Mouse (Mus musculus): ENCODE measurements around the gene Sdhc. TPM values are rescaled to one million over a fixed set of nuclear protein-coding genes. Genes with fewer than 3 reads are reported as not detected.
"Not testable (repeated sequence)": the region's sequence is repeated elsewhere in the genome, so short reads cannot be mapped to it uniquely, and the experiment has no call there.

Gene Sdhc
- polyA plus RNA-seq, 1 experiment from 2014 or later, result 425 TPM

- H3K36me3 ChIP-seq; H3K4me1 ChIP-seq (replicated peaks); H3K9me3 ChIP-seq (replicated peaks); H3K9ac ChIP-seq; H3K27ac ChIP-seq (ENCODE audit: poor library complexity, severe bottlenecking): not testable (repeated sequence)
- Histone ChIP-seq H3K4me2 (peak overlapping the region; percentile 56), H3K27me3 (replicated peaks) (peaks cover 34% of the 10 kb centered on the region), H3K4me3 (peak overlapping the region; percentile 37)
- 4% methylated on average over 20 of the region's 27 CpGs for WGBS
- 0 out of 2 replicates have a peak, but pooled peaks have one; percentile 5 for ATAC-seq (ENCODE audit: insufficient number of reproducible peaks, low FRiP score)
Measured at GRCm38 (mm10) chr1:171077955-171078354, 72.4 kb downstream of the Sdhc start.

- H3K27ac ChIP-seq (ENCODE audit: poor library complexity, severe bottlenecking); ATAC-seq (ENCODE audit: insufficient number of reproducible peaks, low FRiP score); H3K4me3 ChIP-seq; H3K36me3 ChIP-seq; H3K9ac ChIP-seq; H3K9me3 ChIP-seq (replicated peaks); H3K4me2 ChIP-seq; H3K4me1 ChIP-seq (replicated peaks): not testable (repeated sequence)
- peaks cover 34% of the 10 kb centered on the region for H3K27me3 ChIP-seq (replicated peaks)
- 38% methylated on average over 5 of the region's 5 CpGs for WGBS
Measured at GRCm38 (mm10) chr1:171077192-171077591, 73.2 kb downstream of the Sdhc start.

Small RNA genes lying within 50 kb of the gene (microRNA-seq; reads per million reads assigned to microRNA genes)
- not detected for gene Gm27844

Other genes starting within 250 kb of the Sdhc start
- not detected in 2 replicates for gene Fcrlb, start 237.7 kb downstream of the Sdhc start, polyA plus RNA-seq (2016; fragmentation: Nextera tagmentation; extraction: Ambion mirVana)
- gene Fcrla, start 223.0 kb downstream of the Sdhc start, polyA plus RNA-seq (2016; fragmentation: Nextera tagmentation; extraction: Ambion mirVana), result 0.26 TPM in 1 of 2 replicates, not detected in the other
- 0.19 TPM in 1 of 2 replicates, not detected in the other for gene Fcgr2b, start 174.1 kb downstream of the Sdhc start, polyA plus RNA-seq (2016; fragmentation: Nextera tagmentation; extraction: Ambion mirVana)
- 0.14 and 0.24 TPM in 2 replicates for gene Fcgr4, start 131.7 kb downstream of the Sdhc start, polyA plus RNA-seq (2016; fragmentation: Nextera tagmentation; extraction: Ambion mirVana)
- gene Fcgr3, start 85.7 kb downstream of the Sdhc start, polyA plus RNA-seq (2016; fragmentation: Nextera tagmentation; extraction: Ambion mirVana), result 3.8 and 4.5 TPM in 2 replicates
- 2.9 and 3.5 TPM in 2 replicates for gene Cfap126, start 36.7 kb downstream of the Sdhc start, polyA plus RNA-seq (2016; fragmentation: Nextera tagmentation; extraction: Ambion mirVana)
- gene Mpz, start 108 bp upstream of the Sdhc start, polyA plus RNA-seq (2016; fragmentation: Nextera tagmentation; extraction: Ambion mirVana), result 0.11 and 0.15 TPM in 2 replicates
- gene Pcp4l1, start 45.7 kb upstream of the Sdhc start, polyA plus RNA-seq (2016; fragmentation: Nextera tagmentation; extraction: Ambion mirVana), result 32.7 and 33.4 TPM in 2 replicates
- gene Nr1i3, start 63.4 kb upstream of the Sdhc start, polyA plus RNA-seq (2016; fragmentation: Nextera tagmentation; extraction: Ambion mirVana), result 0.19 and 0.22 TPM in 2 replicates
- 41.8 and 43.3 TPM in 2 replicates for gene Tomm40l, start 71.9 kb upstream of the Sdhc start, polyA plus RNA-seq (2016; fragmentation: Nextera tagmentation; extraction: Ambion mirVana)
- 10.7 and 46.5 TPM in 2 replicates for gene Apoa2, start 74.5 kb upstream of the Sdhc start, polyA plus RNA-seq (2016; fragmentation: Nextera tagmentation; extraction: Ambion mirVana)
- gene Fcer1g, start 83.8 kb upstream of the Sdhc start, polyA plus RNA-seq (2016; fragmentation: Nextera tagmentation; extraction: Ambion mirVana), result 15.3 and 16.4 TPM in 2 replicates
- gene Adamts4, start 99.8 kb upstream of the Sdhc start, polyA plus RNA-seq (2016; fragmentation: Nextera tagmentation; extraction: Ambion mirVana), result 2.2 and 3.1 TPM in 2 replicates
- gene Ndufs2, start 100.8 kb upstream of the Sdhc start, polyA plus RNA-seq (2016; fragmentation: Nextera tagmentation; extraction: Ambion mirVana), result 443 and 471 TPM in 2 replicates
- 49.5 and 56.1 TPM in 2 replicates for gene B4galt3, start 119.7 kb upstream of the Sdhc start, polyA plus RNA-seq (2016; fragmentation: Nextera tagmentation; extraction: Ambion mirVana)
- 51.7 and 55.4 TPM in 2 replicates for gene Ppox, start 130.6 kb upstream of the Sdhc start, polyA plus RNA-seq (2016; fragmentation: Nextera tagmentation; extraction: Ambion mirVana)
- gene Usp21, start 137.4 kb upstream of the Sdhc start, polyA plus RNA-seq (2016; fragmentation: Nextera tagmentation; extraction: Ambion mirVana), result 55.1 and 55.7 TPM in 2 replicates
- gene Ufc1, start 144.4 kb upstream of the Sdhc start, polyA plus RNA-seq (2016; fragmentation: Nextera tagmentation; extraction: Ambion mirVana), result 84.1 and 86.2 TPM in 2 replicates
- gene Dedd, start 178.5 kb upstream of the Sdhc start, polyA plus RNA-seq (2016; fragmentation: Nextera tagmentation; extraction: Ambion mirVana), result 38.6 and 43.3 TPM in 2 replicates
- 31.9 and 33.9 TPM in 2 replicates for gene Nit1, start 195.0 kb upstream of the Sdhc start, polyA plus RNA-seq (2016; fragmentation: Nextera tagmentation; extraction: Ambion mirVana)
- 96.8 and 111 TPM in 2 replicates for gene Pfdn2, start 195.1 kb upstream of the Sdhc start, polyA plus RNA-seq (2016; fragmentation: Nextera tagmentation; extraction: Ambion mirVana)
- 0.46 and 0.74 TPM in 2 replicates for gene Klhdc9, start 210.2 kb upstream of the Sdhc start, polyA plus RNA-seq (2016; fragmentation: Nextera tagmentation; extraction: Ambion mirVana)
- 0.17 and 0.52 TPM in 2 replicates for gene Nectin4, start 219.5 kb upstream of the Sdhc start, polyA plus RNA-seq (2016; fragmentation: Nextera tagmentation; extraction: Ambion mirVana)
- 0.30 and 0.68 TPM in 2 replicates for gene Arhgap30, start 238.4 kb upstream of the Sdhc start, polyA plus RNA-seq (2016; fragmentation: Nextera tagmentation; extraction: Ambion mirVana)